Mouse (Mus musculus) gastrocnemius, adult 2 months (tissue): ENCODE results near the gene Car9. TPM values are rescaled to one million over a fixed set of nuclear protein-coding genes. Genes with fewer than 3 reads are reported as not detected.
A peak's percentile ranks its signal among the peaks of the same experiment; 100 is the strongest.

Experiments
- DNase-seq: peaks from one replicate; pipeline ENCODE4 v3.0.0; 2022
- H3K27ac ChIP-seq: fragments of 200-600 bp; 2 replicates; pipeline ENCODE4 v1.8.1; 2022; ENCODE audit warnings: mild to moderate bottlenecking
- H3K4me3 ChIP-seq: fragments of 200-600 bp; 2 replicates; pipeline ENCODE4 v1.8.1; 2022; ENCODE audit warnings: mild to moderate bottlenecking, moderate library complexity
- CTCF ChIP-seq: fragments of 200-600 bp; IDR thresholded peaks from 2 replicates; pipeline ENCODE4 v1.8.1; 2022; ENCODE audit warnings: antibody characterized with exemption, mild to moderate bottlenecking, moderate library complexity
- intact Hi-C: fragments of 180-260 bp; cut with DNase I; formaldehyde crosslinking; loops from one replicate; pipeline ENCODE4 v1.15.1; 2025
- total RNA-seq, 2 experiments: library from RNA; stranded (reverse); gene quantifications; 2 replicates each; pipeline ENCODE4 v1.2.3; 2021

Gene Car9
- total RNA-seq, 2 experiments from 2014 or later = 3.7 to 4.8 TPM

- no peak for TF ChIP-seq CTCF
- no peak for DNase-seq
- Histone ChIP-seq H3K4me3 (peak overlapping the region; percentile 83), H3K27ac (peak overlapping the region; percentile 99)
- intact Hi-C loops = loop anchor here (5.0 kb wide), 1 partner anchor 96 kb away; the partner anchor contains the start of gene Hint2
These were observed 54.8 kb downstream of the Car9 start for GRCm38 (mm10) chr4:43561436-43561996.

GRCm38 (mm10) chr4:43561997-43562768 lies 55.4 kb downstream of the Car9 start, which contains the start of the genes Creb3 and Tln1:
Gene Creb3 (plus strand): TSS chr4:43562332.
Gene Tln1 (minus strand): TSS chr4:43562691.
- peak; percentile 95 for DNase-seq
- H3K27ac ChIP-seq = peak within 1 kb of the TSS; percentile 99
- intact Hi-C loops = loop anchor here (2.0 to 5.0 kb wide), 2 partner anchors 17 to 95 kb away; partner anchors contain the start of genes Gba2, Hint2 and Rgp1
- peak; percentile 19; the same call in 1 of the 2 replicates for TF ChIP-seq CTCF
- H3K4me3 ChIP-seq = peak within 1 kb of the TSS; percentile 83

GRCm38 (mm10) chr4:43562769-43563600 lies 56.2 kb downstream of the Car9 start:
- H3K4me3 ChIP-seq = peak overlapping the region; percentile 83
- intact Hi-C loops = loop anchor here (2.0 to 5.0 kb wide), 2 partner anchors 16 to 94 kb away; partner anchors contain the start of genes Gba2, Hint2 and Rgp1
- no peak for TF ChIP-seq CTCF
- DNase-seq = no peak
- H3K27ac ChIP-seq = peak overlapping the region; percentile 99

Other genes starting within 250 kb of the Car9 start
- gene Atp8b5, start 239.8 kb upstream of the Car9 start, total RNA-seq = under 1 TPM in 1 of 2 experiments, not detected in 1; 0.06 TPM
- 10 to 100 TPM; 19.0 to 29.6 TPM for gene Rusc2, start 125.0 kb upstream of the Car9 start, total RNA-seq
- not detected for gene Fam166b, start 77.8 kb upstream of the Car9 start, total RNA-seq
- 10 to 100 TPM; 55.7 to 57.8 TPM for gene Tesk1, start 65.0 kb upstream of the Car9 start, total RNA-seq
- not detected for gene Cd72, start 52.3 kb upstream of the Car9 start, total RNA-seq
- not detected for gene Sit1, start 23.2 kb upstream of the Car9 start, total RNA-seq
- gene Ccdc107, start 14.1 kb upstream of the Car9 start, total RNA-seq = 10 to 100 TPM; 26.3 to 27.8 TPM
- not detected for gene Arhgef39, start 7.3 kb upstream of the Car9 start, total RNA-seq
- over 10,000 TPM in 1 of 2 experiments, 1,000 to 10,000 TPM in 1; 4,293 to 10,756 TPM for gene Tpm2, start 16.8 kb downstream of the Car9 start, total RNA-seq
- gene Creb3, start 55.4 kb downstream of the Car9 start, total RNA-seq = 10 to 100 TPM; 40.3 to 47.4 TPM
- 10 to 100 TPM; 52.3 to 62.4 TPM for gene Tln1, start 55.7 kb downstream of the Car9 start, total RNA-seq
- gene Rgp1, start 71.7 kb downstream of the Car9 start, total RNA-seq = 10 to 100 TPM; 20.0 to 24.3 TPM
- gene Gba2, start 71.9 kb downstream of the Car9 start, total RNA-seq = 1 to 10 TPM; 4.8 to 5.5 TPM
- gene Msmp, start 77.5 kb downstream of the Car9 start, total RNA-seq = under 1 TPM in 1 of 2 experiments, not detected in 1; 0.45 TPM
- 10 to 100 TPM; 32.4 to 51.4 TPM for gene Npr2, start 125.0 kb downstream of the Car9 start, total RNA-seq
- under 1 TPM in 1 of 2 experiments, not detected in 1; 0.31 TPM for gene Spag8, start 146.6 kb downstream of the Car9 start, total RNA-seq
- 10 to 100 TPM; 35.8 to 47.9 TPM for gene Hint2, start 149.5 kb downstream of the Car9 start, total RNA-seq
- gene Tmem8b, start 162.0 kb downstream of the Car9 start, total RNA-seq = 10 to 100 TPM in 1 of 2 experiments, 1 to 10 TPM in 1; 8.4 to 14.9 TPM
- under 1 TPM; 0.08 to 0.15 TPM for gene Fam221b, start 162.2 kb downstream of the Car9 start, total RNA-seq
- not detected for gene Olfr70, start 193.8 kb downstream of the Car9 start, total RNA-seq
- not detected for gene Olfr71, start 203.3 kb downstream of the Car9 start, total RNA-seq
- gene Hrct1, start 220.2 kb downstream of the Car9 start, total RNA-seq = 1 to 10 TPM; 1.1 to 2.4 TPM
- gene Spaar, start 223.1 kb downstream of the Car9 start, total RNA-seq = 1 to 10 TPM; 1.4 to 2.3 TPM